Mouse (Mus musculus) cerebellum, postnatal 14 days (tissue): ENCODE measurements around the gene Gkap1.
A peak's percentile ranks its signal among the peaks of the same experiment; 100 is the strongest.

Experiments used
- DNase-seq, 2 experiments: peaks; one replicate each; pipeline ENCODE4 v3.0.0; 2021; ENCODE audit warnings: mixed read lengths in 2 of 2

Gkap1 gene

GRCm38 (mm10) chr13:58197981-58198640 is 77.4 kb downstream of the Gkap1 start:
- DNase-seq: no peak

- DNase-seq: peak; percentile 19 to 43
Measured at GRCm38 (mm10) chr13:58197211-58197610, 78.3 kb downstream of the Gkap1 start.

GRCm38 (mm10) chr13:58194908-58195307 is 80.6 kb downstream of the Gkap1 start:
- DNase-seq: no peak

- no peak for DNase-seq
Measured at GRCm38 (mm10) chr13:58193221-58193620, 82.3 kb downstream of the Gkap1 start.

- DNase-seq: no peak
Measured at GRCm38 (mm10) chr13:58192146-58192545, 83.4 kb downstream of the Gkap1 start.

- DNase-seq: no peak
Measured at GRCm38 (mm10) chr13:58191516-58191915, 84.0 kb downstream of the Gkap1 start.

- no peak for DNase-seq
Measured at GRCm38 (mm10) chr13:58189473-58189872, 86.0 kb downstream of the Gkap1 start.

- peak; percentile 94 to 98 for DNase-seq
Measured at GRCm38 (mm10) chr13:58188412-58188811, 87.1 kb downstream of the Gkap1 start.

- DNase-seq: no peak
Measured at GRCm38 (mm10) chr13:58187751-58188150, 87.7 kb downstream of the Gkap1 start.

GRCm38 (mm10) chr13:58186281-58186680 is 89.2 kb downstream of the Gkap1 start:
- no peak for DNase-seq

- DNase-seq: no peak
Measured at GRCm38 (mm10) chr13:58184111-58184510, 91.4 kb downstream of the Gkap1 start.
